Mouse (Mus musculus) kidney, embryonic 14.5 days (tissue): ENCODE data around the gene Col8a2. TPM values are rescaled to one million over a fixed set of nuclear protein-coding genes. Genes with fewer than 3 reads are reported as not detected.
A peak's percentile ranks its signal among the peaks of the same experiment; 100 is the strongest.

Experiments
- ATAC-seq: fragments of 200-750 bp; cut with Nextera tagmentation; 2 replicates; pipeline ENCODE4 v1.8.0; 2017; ENCODE audit warnings: moderate number of reproducible peaks, mild to moderate bottlenecking, moderate TSS enrichment, moderate library complexity; ENCODE audit not compliant: low FRiP score, low TSS enrichment
- H3K27ac ChIP-seq: fragments of 300-500 bp; sonication (generic); 2 replicates; pipeline ENCODE4 v1.5.1; 2014; ENCODE audit warnings: low read depth, mild to moderate bottlenecking, low read length, moderate library complexity, mixed read lengths
- H3K27me3 ChIP-seq: fragments of 300-500 bp; sonication (generic); 2 replicates; pipeline ENCODE4 v1.6.1; 2014; ENCODE audit warnings: mild to moderate bottlenecking, low read length; ENCODE audit not compliant: control insufficient read depth, insufficient read depth
- H3K36me3 ChIP-seq: fragments of 300-500 bp; sonication (generic); 2 replicates; pipeline ENCODE4 v1.6.1; 2014; ENCODE audit warnings: low read length, mixed read lengths; ENCODE audit not compliant: control insufficient read depth, insufficient read depth
- H3K4me1 ChIP-seq: fragments of 300-500 bp; sonication (generic); 2 replicates; pipeline ENCODE4 v1.6.1; 2014; ENCODE audit warnings: low read length, mixed read lengths; ENCODE audit not compliant: control insufficient read depth, insufficient read depth
- H3K4me2 ChIP-seq: fragments of 300-500 bp; sonication (generic); replicated peaks from 2 replicates; pipeline ENCODE4 v1.6.1; 2014; ENCODE audit warnings: low read depth, mild to moderate bottlenecking, low read length
- H3K4me3 ChIP-seq: fragments of 300-500 bp; sonication (generic); 2 replicates; pipeline ENCODE4 v1.5.1; 2014; ENCODE audit warnings: mild to moderate bottlenecking, low read length
- H3K9ac ChIP-seq: fragments of 300-500 bp; sonication (generic); 2 replicates; pipeline ENCODE4 v1.6.1; 2014; ENCODE audit warnings: low read depth, mild to moderate bottlenecking, low read length, moderate library complexity
- H3K9me3 ChIP-seq: fragments of 300-500 bp; sonication (generic); 2 replicates; pipeline ENCODE4 v1.6.1; 2016; ENCODE audit warnings: low read length; ENCODE audit not compliant: control insufficient read depth
- WGBS: fragments of 180-500 bp; shearing (Covaris S2); extraction: QIAGEN DNeasy Blood & Tissue Kit; methylation state at CpG from one replicate; pipeline ENCODE4 v1.1.7; 2014; 5-methylcytosine and 5-hydroxymethylcytosine counted together
- polyA plus RNA-seq: library from polyadenylated mRNA; unstranded; fragments of >200 nt; fragmentation: Nextera tagmentation; extraction: Ambion mirVana; gene quantifications from 2 replicates; pipeline ENCODE4 v1.2.1, GENCODE M21; 2014

Col8a2 gene
- polyA plus RNA-seq: 5.5 and 6.8 TPM in 2 replicates

GRCm38 (mm10) chr4:126286492-126286891, at the start of gene Col8a2:
Gene Col8a2, plus strand, starts transcription at chr4:126286793.
- 4% methylated on average over 22 of the region's 42 CpGs for WGBS
- H3K9ac ChIP-seq: peak within 1 kb of the TSS; percentile 54
- peaks cover 2% of the 10 kb centered on the region; the same call in 1 of the 2 replicates for H3K4me1 ChIP-seq
- H3K27ac ChIP-seq: peak within 1 kb of the TSS; percentile 43; the same call in 1 of the 2 replicates
- no peaks in the 10 kb centered on the region for H3K9me3 ChIP-seq
- H3K36me3 ChIP-seq: no peaks in the 10 kb centered on the region
- peaks cover 42% of the 10 kb centered on the region for H3K27me3 ChIP-seq
- peak within 1 kb of the TSS; percentile 69 for H3K4me2 ChIP-seq
- ATAC-seq: peak; percentile 78
- peak within 1 kb of the TSS; percentile 44 for H3K4me3 ChIP-seq

GRCm38 (mm10) chr4:126237721-126238242, 48.8 kb upstream of the Col8a2 start:
- Histone ChIP-seq H3K27me3 (no peaks in the 10 kb centered on the region), H3K27ac (no peak overlapping the region), H3K36me3 (peaks cover 97% of the 10 kb centered on the region), H3K4me2 (no peak overlapping the region), H3K4me1 (no peaks in the 10 kb centered on the region), H3K9ac (no peak overlapping the region), H3K9me3 (no peaks in the 10 kb centered on the region), H3K4me3 (no peak overlapping the region)
- 75% methylated on average over 5 of the region's 5 CpGs for WGBS
- ATAC-seq: no peak

GRCm38 (mm10) chr4:126239862-126240475, 46.6 kb upstream of the Col8a2 start:
- H3K9me3 ChIP-seq: no peaks in the 10 kb centered on the region
- no peak overlapping the region for H3K4me3 ChIP-seq
- H3K36me3 ChIP-seq: peaks cover 76% of the 10 kb centered on the region
- ATAC-seq: no peak
- H3K27ac ChIP-seq: no peak overlapping the region
- WGBS: 91% methylated on average over 13 of the region's 13 CpGs
- H3K27me3 ChIP-seq: no peaks in the 10 kb centered on the region
- H3K4me2 ChIP-seq: no peak overlapping the region
- no peaks in the 10 kb centered on the region for H3K4me1 ChIP-seq
- no peak overlapping the region for H3K9ac ChIP-seq

GRCm38 (mm10) chr4:126241956-126242355, 44.6 kb upstream of the Col8a2 start:
- peaks cover 63% of the 10 kb centered on the region for H3K36me3 ChIP-seq
- H3K9ac ChIP-seq: 0 out of 2 replicates have a peak overlapping the region, but pooled peaks have one; percentile 4
- no peaks in the 10 kb centered on the region for H3K4me1 ChIP-seq
- 28% methylated on average over 9 of the region's 9 CpGs for WGBS
- no peak overlapping the region for H3K27ac ChIP-seq
- no peak overlapping the region for H3K4me3 ChIP-seq
- peak; percentile 17; the same call in 1 of the 2 replicates for ATAC-seq
- no peak overlapping the region for H3K4me2 ChIP-seq
- no peaks in the 10 kb centered on the region for H3K9me3 ChIP-seq
- H3K27me3 ChIP-seq: no peaks in the 10 kb centered on the region

GRCm38 (mm10) chr4:126242510-126242909, 44.1 kb upstream of the Col8a2 start:
- Histone ChIP-seq H3K9ac (no peak overlapping the region), H3K27me3 (no peaks in the 10 kb centered on the region), H3K36me3 (peaks cover 62% of the 10 kb centered on the region), H3K4me1 (no peaks in the 10 kb centered on the region), H3K27ac (no peak overlapping the region), H3K4me3 (no peak overlapping the region), H3K4me2 (no peak overlapping the region), H3K9me3 (no peaks in the 10 kb centered on the region)
- ATAC-seq: no peak
- WGBS: 82% methylated on average over 6 of the region's 6 CpGs

- Histone ChIP-seq H3K4me2 (no peak overlapping the region), H3K27me3 (no peaks in the 10 kb centered on the region), H3K9me3 (no peaks in the 10 kb centered on the region), H3K36me3 (peaks cover 29% of the 10 kb centered on the region), H3K4me3 (no peak overlapping the region), H3K27ac (no peak overlapping the region), H3K9ac (no peak overlapping the region), H3K4me1 (peaks cover 5% of the 10 kb centered on the region; the same call in 1 of the 2 replicates)
- no peak for ATAC-seq
- 84% methylated on average over 13 of the region's 13 CpGs for WGBS
Measured at GRCm38 (mm10) chr4:126246202-126246889, 40.2 kb upstream of the Col8a2 start.

- 32% methylated on average over 11 of the region's 11 CpGs for WGBS
- Histone ChIP-seq H3K27ac (no peak overlapping the region), H3K4me2 (no peak overlapping the region), H3K9ac (no peak overlapping the region), H3K4me3 (no peak overlapping the region), H3K9me3 (no peaks in the 10 kb centered on the region), H3K27me3 (no peaks in the 10 kb centered on the region), H3K4me1 (peaks cover 22% of the 10 kb centered on the region; the same call in 1 of the 2 replicates), H3K36me3 (peaks cover 16% of the 10 kb centered on the region)
- ATAC-seq: no peak
Measured at GRCm38 (mm10) chr4:126248261-126248868, 38.2 kb upstream of the Col8a2 start.

GRCm38 (mm10) chr4:126250659-126251058, 35.9 kb upstream of the Col8a2 start:
- Histone ChIP-seq H3K9ac (no peak overlapping the region), H3K4me2 (no peak overlapping the region), H3K27ac (no peak overlapping the region), H3K4me3 (no peak overlapping the region), H3K4me1 (peaks cover 35% of the 10 kb centered on the region), H3K36me3 (peaks cover 13% of the 10 kb centered on the region), H3K27me3 (no peaks in the 10 kb centered on the region), H3K9me3 (no peaks in the 10 kb centered on the region)
- 54% methylated on average over 4 of the region's 4 CpGs for WGBS
- ATAC-seq: no peak
